Mouse (Mus musculus) olfactory bulb, adult 2 months (tissue): ENCODE data around the gene Aip.

Experiments
- CTCF ChIP-seq: fragments of 200-500 bp; IDR thresholded peaks from 2 replicates; pipeline ENCODE4 v1.5.1; 2012; ENCODE audit warnings: low read depth, mild to moderate bottlenecking, low read length, moderate library complexity; ENCODE audit not compliant: insufficient read depth
- POLR2A ChIP-seq: fragments of 200-500 bp; IDR thresholded peaks from 2 replicates; pipeline ENCODE4 v1.6.1; 2012; ENCODE audit warnings: mild to moderate bottlenecking, low read depth, low read length, moderate library complexity; ENCODE audit not compliant: insufficient read depth

DNA sequence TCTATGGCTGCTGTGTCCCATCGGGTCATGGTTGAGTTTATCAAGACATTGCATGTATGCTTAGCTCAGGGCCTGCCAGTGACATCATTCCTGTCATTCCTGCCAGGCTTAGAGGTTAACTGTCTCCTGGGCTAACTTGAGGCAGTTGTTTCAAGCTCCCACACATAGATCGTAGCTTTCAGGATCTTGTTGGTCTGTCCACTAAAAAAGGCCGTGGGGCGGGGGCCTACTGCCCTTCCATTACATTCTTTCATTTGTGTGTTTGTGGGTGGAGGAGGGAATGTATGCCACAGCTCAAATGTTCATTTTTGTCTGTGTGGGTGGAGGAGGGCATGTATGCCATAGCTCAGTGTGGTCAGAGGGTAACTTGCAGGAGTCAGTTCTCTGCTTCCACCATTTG lies 4.4 kb upstream of the Aip start:
- TF ChIP-seq CTCF (no peak), POLR2A (no peak)
